Mouse (Mus musculus): ENCODE data around the gene Rbfox1.

GRCm38 (mm10) chr16:7404766-7405492 lies 1519.8 kb downstream of the Rbfox1 start:
- TF ChIP-seq POLR2A (IDR thresholded peaks at IDR 0.05; ENCODE audit: insufficient read depth, low read length) (no peak), CTCF (IDR thresholded peaks at IDR 0.05; ENCODE audit: low read depth, low read length) (no peak), EP300 (IDR thresholded peaks at IDR 0.05; ENCODE audit: insufficient read depth, low read depth, low read length) (peak; percentile 83)
